Mouse (Mus musculus) lung, postnatal 4 days (tissue): ENCODE measurements around the gene Uqcc2.

Experiments
- DNase-seq, 2 experiments: peaks; one replicate each; pipeline ENCODE4 v3.0.0; 2021

The Uqcc2 gene

DNA sequence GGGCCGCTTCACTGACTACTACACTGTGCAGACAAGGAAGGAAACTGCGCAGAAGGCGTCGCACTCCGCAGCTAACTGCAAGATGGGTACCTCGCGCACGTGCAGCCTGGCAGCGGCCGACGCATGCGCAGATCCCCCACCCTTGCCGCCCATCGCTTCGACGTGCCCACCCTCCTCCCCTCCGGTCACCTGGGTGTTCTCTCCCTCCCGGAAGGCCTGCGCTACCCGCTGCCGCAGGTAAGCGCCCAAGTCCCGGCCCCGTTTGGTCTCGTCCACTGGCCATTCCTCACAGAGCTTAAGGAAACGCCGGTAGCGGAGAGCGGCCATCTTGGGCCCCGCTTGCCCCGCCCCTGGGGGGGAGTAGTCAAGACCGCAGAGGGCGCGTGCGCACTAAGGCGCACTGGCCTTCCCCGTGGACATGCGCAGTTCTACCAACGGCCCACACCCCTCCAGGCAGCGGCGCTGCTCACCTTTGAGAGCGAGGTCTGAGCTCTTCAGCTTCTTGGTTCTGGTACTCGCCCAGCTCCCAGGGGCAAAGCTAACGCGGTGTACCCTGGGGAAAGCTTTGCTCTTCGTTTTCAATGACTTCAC lies at the start of gene Uqcc2:
Uqcc2 (minus strand) TSS at position 366 of the 591 bp plus-strand sequence.
- DNase-seq, result peak; percentile 98

- no peak for DNase-seq
Measured at GRCm38 (mm10) chr17:27182401-27182800, 48.7 kb upstream of the Uqcc2 start.

- DNase-seq, result peak; percentile 49 to 62
Measured at GRCm38 (mm10) chr17:27181666-27182065, 48.0 kb upstream of the Uqcc2 start.

DNA sequence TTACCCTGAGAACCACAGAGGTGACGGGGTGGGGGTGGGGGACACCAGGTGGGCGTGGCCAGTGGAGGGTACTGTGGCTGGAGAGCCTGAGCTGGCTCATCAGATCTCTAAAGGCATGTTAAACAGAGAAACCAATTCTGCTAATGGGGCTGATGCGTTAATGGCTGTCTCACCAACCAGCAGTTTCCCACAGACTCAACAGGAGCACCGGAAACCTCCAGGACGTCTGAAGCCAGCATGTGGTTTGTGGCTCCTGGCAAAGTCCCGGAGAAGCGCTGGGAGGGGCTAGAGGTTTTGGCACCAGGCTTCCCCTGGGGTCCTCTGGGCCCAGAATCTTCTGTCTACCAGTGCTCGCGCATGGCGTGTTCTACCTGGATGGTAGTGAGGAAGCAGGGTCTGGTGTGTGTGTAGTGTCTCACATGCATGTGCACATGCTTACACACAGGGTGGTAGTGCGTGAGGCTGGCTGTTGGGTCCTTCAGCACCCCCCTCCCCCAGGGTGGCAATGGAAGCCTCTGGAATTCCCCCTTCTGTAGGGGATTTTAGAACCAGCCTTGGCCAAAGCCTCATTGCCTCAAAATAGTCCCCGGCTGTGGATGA lies 46.1 kb upstream of the Uqcc2 start:
- no peak for DNase-seq

DNA sequence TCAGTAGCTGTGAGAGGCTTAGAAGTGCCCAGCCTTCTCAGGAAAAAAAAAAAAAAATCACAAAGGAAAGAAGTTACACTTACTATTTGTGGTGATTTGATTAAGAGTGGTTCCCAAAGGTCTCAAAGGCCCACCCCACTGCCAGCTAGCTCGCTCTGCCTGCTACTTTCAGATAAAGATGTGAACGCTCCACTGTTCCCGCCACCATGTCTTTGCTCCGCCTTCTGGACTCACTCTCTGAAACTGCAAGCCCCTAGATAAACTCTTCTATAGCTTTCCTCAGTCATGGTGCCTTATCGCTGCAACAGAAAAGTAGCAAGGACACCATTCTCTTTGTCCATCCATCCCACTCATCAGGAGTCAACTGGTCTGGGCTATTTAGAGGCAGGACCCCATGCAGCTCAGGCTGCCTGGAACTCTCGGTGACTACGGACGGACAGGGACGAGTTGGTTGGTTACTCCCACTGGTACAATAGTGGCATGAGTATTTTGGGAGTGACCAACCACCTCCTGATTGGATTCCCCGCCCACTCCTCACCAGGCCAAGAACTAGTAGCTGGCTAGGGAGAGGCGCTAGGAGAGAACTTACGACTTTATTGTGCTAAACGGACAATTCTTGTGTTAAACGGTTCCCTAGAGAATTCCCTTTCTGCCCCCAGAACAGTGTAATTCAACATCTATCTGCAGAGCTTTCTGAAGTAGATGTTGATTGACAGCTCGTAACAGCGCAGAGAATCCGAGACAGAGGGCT lies 44.9 kb upstream of the Uqcc2 start:
- no peak for DNase-seq

GRCm38 (mm10) chr17:27178019-27178418 lies 44.3 kb upstream of the Uqcc2 start:
- DNase-seq, result peak in 1 of 2 experiments; percentile 51

GRCm38 (mm10) chr17:27176754-27177153 lies 43.0 kb upstream of the Uqcc2 start:
- no peak for DNase-seq

GRCm38 (mm10) chr17:27176287-27176686 lies 42.6 kb upstream of the Uqcc2 start:
- no peak for DNase-seq

DNA sequence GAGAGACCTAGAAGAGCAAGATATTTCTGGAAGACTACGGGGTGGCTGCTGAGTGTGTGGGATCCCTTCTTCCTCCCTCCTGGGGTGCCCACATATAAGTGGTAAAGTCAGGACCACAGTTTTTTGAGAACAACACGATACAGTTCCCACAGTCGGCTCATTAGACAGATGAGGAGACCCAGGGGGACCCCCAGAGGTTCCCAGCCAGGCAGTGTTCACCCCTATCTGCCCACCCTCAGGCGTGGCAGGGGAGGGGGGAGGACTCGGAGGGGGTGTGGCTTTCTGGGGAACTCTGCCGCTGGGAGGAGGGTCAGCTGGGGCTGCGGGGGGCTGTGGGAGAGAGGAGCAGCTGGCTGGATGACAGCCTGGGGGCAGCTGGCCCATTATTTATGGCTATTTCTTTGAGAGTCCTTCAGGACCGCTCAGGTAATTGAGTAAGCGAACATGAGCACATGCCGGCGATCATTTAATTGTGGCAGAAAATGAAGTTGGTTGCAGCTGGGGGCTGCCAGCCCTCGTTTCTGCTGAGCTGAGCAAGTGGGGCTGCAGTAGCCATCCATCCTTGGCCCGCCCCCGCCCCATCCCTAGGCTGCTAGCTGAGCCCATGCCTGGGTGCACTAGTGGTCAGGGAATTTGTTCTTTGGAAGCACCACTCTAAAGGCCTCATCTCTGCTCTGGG lies 41.6 kb upstream of the Uqcc2 start:
- DNase-seq, result no peak

DNA sequence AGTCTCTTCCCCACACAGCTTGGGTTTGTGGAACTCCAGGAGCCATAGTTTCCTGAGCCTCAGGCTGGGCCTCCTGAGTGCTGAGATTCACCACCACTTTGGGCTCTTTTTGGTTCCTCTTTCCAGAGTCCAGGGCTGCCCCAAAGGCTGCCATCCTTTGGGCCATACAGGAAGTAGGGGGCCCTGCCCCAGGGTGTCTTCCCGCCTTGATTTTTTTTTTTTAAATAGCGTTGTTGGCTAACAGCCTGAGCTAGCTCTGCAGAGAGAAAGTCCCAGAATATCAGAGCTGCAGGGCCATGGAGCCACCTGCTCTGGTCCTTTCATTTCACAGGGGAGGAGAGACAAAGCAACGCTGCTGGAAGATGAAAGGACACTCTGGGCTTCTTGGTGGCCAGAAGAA lies 40.0 kb upstream of the Uqcc2 start:
- peak; percentile 43 to 53 for DNase-seq

DNA sequence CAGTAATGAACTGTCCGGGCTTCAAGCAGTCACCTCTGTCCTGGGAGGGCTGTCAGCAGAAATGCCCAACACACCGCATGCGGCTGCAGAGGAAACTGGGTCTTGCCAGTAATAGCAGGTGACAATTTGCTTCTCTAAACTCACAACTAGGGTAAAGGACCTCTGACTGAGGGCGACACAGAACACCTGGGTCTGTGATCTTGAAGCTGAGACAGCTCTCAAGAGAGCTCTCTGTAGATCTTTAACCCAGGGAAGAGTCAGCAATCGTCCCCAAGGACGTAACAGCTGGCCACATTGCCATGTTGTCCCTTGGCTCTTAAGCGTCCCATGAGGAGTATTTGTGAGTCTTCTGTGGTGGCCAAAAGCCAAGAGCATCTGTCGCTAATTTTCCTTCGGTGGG lies 38.7 kb upstream of the Uqcc2 start:
- DNase-seq, result no peak

- no peak for DNase-seq
Measured at GRCm38 (mm10) chr17:27171121-27171520, 37.4 kb upstream of the Uqcc2 start.

DNA sequence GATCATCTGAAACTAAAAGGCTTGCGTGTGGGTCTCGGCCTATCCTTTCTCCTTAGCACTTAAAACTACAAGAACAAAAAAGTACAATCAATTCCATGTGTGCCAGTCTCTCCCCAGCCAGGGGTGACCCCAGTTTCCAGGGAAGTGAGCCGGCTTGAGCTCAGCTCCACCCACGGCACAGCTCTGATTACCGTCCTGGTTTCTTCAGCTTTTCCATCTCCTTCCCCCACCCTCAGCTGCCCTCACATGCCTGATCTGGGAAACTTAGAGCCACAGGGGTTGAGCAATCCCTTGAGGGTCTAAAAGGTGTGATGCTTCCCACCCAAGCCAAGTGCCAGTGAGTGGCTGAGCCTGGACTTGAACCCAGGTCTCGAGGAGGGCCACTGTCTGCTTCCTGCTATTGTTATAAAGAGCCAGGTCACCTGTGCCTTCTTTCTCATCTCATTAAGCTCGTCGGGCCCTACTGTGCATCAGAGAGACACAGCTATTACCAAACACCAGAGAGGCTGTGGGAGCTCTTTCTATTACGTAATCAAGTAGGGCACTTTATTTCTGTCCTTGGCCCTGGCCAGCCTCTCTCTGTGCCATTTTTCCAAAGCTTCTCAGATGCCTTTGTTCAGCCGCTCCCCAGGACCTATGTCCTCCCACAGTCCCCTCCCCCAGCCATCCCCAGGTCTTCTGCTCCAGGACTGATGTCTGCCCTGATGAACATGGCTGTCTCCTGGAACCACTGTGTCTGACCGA lies 36.4 kb upstream of the Uqcc2 start:
- no peak for DNase-seq

GRCm38 (mm10) chr17:27168569-27168968 lies 34.9 kb upstream of the Uqcc2 start:
- DNase-seq, result no peak

GRCm38 (mm10) chr17:27167545-27167944 lies 33.8 kb upstream of the Uqcc2 start, which contains the start of gene Ip6k3:
Ip6k3 (minus strand) TSS chr17:27167795.
- DNase-seq, result peak in 1 of 2 experiments; percentile 37

DNA sequence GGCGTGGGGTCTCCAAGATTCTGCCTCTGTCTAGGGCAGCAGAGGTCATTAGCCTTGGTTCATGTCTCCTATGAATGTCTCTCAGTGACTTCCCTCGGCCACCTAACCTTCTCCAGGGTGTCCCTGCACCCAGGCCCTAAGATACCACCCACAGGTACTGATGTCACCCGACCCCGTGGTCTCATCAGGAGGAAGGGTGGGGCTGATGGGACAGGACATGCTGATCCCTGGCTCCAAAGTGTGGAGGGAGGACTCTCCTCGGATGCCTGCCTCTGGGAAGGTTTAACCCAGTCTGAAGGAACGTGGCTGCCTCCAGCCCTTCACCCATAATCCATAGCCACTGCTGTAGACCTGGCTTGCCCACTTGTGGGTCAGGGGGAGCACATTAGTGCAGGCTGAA lies 33.2 kb upstream of the Uqcc2 start:
- no peak for DNase-seq

GRCm38 (mm10) chr17:27165054-27165773 lies 31.5 kb upstream of the Uqcc2 start:
- DNase-seq, result peak in 1 of 2 experiments; percentile 42

GRCm38 (mm10) chr17:27160905-27161304 lies 27.2 kb upstream of the Uqcc2 start:
- peak in 1 of 2 experiments; percentile 48 for DNase-seq

DNA sequence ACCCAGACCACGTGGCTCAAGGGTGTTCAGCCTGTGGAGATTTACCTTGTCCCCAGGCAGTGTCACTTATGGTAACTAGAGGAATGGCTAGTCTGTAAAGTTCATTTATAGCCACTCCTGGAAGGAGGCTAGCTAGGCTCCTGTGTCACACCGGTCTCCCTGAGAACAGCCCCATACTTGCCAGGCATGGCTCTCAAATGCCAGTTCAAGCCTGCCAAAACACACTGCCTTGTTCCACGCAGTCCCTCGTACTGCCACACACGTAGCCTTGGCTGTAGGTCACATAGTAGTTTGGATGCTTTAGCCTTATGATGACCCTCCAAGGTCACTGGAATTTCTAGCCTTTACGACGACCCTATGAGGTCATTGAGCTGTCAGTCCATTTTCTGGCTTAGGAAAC lies 25.5 kb upstream of the Uqcc2 start:
- DNase-seq, result no peak

- no peak for DNase-seq
Measured at GRCm38 (mm10) chr17:27158439-27158838, 24.7 kb upstream of the Uqcc2 start.

DNA sequence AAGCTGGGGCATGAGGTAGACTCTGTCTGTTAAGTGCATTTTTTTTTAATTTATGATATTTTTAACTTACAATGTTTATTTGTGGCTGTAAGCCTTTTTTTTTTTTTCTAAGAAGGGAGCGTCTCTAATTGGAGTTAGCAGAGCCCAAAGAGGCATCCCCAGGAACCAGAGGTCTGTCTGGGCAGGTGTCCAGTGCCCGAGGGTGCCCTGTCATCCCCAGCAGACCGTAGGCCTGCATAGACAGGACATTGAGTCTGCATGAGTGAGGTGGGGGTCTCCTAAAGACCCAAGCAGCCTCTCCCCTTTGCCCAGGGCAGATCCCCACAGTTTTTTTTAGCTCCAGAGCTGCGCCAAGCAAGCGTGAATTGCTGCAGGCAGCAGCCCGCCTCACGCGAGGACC lies 22.0 kb upstream of the Uqcc2 start:
- no peak for DNase-seq

DNA sequence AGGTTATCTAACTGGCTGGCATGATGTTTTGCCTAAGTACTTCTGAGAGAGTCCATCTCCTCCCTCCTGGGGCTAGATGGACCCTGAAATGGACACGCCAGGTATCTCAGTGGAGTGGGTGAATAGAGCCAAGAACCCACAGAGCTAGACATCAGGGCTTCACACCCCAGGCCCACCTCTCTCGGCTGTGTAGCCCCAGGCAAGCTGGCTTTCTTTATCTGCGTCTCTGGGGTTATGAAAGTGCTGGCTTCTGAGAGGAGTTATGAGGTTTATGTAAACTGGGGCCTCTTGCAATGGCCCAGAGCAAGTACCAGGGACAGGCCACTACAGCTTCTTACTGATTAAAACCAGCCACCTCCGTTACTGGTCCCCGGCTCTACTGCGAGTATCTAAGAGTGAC lies 21.2 kb upstream of the Uqcc2 start:
- DNase-seq, result no peak
